Mouse (Mus musculus): Measurements from ENCODE around the gene Arrdc5. TPM values are rescaled to one million over a fixed set of nuclear protein-coding genes. Genes with fewer than 3 reads are reported as not detected.
A peak's percentile ranks its signal among the peaks of the same experiment; 100 is the strongest.
"Not testable (repeated sequence)": the region's sequence is repeated elsewhere in the genome, so short reads cannot be mapped to it uniquely, and the experiment has no call there.

Gene Arrdc5
- total RNA-seq, 2 experiments from 2014 or later: not detected

DNA sequence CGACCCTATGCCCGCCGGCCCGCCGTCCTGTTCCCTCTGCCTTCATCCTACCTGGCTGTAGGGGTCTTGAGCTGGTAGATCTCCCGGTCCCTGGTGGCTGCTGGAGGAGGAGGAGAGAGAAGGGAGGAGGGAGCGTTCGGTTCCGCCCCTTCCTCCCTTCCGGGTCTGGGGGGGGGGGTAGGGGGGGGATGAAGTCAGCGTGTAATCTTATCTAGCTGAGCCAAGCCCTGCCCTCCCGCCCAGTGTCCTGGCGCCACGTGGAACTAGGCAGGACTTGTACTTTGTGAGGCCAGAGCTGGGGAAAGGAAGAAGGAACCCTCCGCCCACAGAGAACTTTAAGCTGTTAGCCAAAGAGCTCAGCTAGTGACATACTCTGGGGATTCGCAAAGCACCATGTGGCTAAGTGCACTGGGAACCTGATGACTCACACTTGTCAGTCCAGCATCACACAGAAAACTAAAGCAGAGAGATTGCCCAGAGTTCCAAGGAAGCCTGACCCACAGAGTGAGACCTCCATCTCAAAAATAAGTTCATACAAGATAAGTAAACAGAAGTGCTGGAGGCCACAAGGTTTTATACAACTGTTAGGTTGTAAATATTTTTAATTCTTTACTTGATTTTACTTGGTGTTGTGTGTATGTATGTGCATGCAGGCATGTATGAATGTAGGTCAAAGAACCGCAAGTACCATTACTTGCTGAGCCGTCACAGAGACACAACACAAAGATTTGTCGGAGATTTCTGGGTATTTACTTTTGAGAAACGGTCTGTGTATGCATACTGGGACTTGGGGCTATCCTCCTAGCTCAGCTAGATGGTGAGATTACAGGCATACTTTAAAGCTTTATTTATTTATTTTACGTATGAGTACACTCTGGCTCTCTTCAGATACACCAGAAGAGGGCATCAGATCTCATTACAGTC lies 23.2 kb downstream of the Arrdc5 start, which contains the start of gene Ticam1:
Gene Ticam1 (minus strand): TSS at position 144 of the 924 bp plus-strand sequence.
- peak; percentile 93 for DNase-seq

DNA sequence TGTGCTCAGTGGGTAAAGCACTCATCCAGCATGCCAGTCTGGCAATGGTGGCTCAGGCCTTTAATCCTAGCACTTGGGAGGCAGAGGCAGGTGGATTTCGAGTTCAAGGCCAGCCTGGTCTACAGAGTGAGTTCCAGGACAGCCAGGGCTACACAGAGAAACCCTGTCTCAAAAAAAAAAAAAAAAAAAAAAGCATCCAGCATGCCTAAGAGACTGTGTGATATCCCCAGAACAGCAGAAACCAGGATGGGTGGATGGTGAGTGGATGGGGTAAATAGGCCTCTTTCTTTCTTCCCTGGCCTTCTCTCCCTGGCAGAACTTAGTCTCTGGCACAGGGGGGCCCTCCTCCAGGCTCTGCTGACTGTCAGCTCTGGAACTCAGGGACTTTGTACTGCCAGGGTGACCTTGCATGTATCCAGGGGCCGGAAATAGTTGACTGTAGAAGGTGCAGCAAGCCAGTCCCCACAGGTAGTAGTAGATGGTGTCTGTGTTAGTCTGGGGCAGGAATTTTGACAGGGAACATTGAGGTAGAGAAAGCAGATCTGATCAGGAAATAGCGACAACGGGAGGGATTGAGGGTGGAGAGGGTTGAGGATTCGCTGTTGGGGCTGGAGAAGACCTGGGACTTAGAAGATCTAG lies 24.1 kb downstream of the Arrdc5 start:
- peak; percentile 43 for DNase-seq

DNA sequence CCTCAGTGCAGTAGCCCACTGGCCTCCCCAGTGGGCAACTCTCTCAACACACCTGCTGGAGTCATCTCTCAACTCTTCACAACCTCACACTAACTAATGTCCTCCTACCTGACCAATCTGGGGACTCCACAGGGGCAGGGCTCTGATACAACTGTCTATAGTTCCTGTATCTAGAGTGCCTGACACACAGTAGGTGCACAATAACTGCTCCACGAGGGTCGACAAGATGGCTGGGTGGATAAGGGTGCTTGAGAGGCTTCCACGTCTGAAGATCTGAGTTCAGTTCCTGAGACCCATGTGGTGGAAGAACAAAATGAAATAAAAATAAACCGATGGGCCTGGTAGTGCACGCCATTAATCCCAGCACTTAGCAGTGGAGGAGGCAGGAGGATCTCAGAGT lies 26.1 kb downstream of the Arrdc5 start:
- no peak for DNase-seq

DNA sequence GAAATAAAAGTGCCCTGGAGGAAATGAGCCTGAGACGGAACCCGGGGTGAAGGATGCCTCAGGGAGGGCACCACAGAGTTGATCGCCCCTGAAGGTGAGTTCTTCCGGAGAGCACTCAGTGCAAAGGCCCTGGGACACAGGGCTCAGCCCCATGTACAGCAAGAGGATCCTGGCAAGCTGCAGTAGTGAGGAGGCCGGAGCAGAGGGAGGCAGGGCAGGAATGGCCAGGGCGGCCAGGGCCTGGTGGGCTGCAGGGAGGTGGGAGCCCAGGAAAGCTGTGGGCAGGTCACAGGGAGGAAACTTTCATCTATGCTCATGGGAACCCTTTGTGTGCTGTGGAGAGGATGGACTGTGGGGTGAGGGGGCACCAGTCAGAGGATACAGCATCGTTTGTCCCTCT lies 26.6 kb downstream of the Arrdc5 start:
- DNase-seq: no peak

- peak; percentile 8 for DNase-seq
Measured at GRCm38 (mm10) chr17:56272644-56273043, 27.4 kb downstream of the Arrdc5 start.

GRCm38 (mm10) chr17:56271609-56272253 lies 28.4 kb downstream of the Arrdc5 start:
- DNase-seq: peak; percentile 9

GRCm38 (mm10) chr17:56269741-56270140 lies 30.3 kb downstream of the Arrdc5 start:
- DNase-seq: peak; percentile 7

DNA sequence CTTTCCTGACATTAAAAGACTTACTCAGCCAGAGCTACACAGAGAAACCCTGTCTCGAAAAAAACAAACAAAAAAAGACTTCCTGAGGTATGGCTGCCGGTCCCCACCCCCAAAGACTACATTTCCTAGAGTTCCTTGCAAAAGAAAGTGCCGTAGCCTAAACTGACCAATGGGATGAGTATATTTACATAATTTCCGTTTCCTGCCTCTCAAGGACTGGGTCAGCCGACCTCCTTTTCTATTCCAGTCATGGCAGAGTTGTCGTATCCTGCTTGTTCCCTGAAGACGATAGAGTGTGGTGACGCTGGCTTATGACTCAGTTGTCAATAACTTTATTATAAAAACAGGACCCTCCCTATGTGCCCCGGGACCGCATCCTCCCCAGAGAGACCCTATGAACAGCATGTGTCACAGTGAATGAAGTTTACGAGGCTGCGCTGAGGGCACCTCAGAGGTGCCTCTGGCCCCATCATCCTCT lies 30.9 kb downstream of the Arrdc5 start:
- DNase-seq: peak; percentile 68

DNA sequence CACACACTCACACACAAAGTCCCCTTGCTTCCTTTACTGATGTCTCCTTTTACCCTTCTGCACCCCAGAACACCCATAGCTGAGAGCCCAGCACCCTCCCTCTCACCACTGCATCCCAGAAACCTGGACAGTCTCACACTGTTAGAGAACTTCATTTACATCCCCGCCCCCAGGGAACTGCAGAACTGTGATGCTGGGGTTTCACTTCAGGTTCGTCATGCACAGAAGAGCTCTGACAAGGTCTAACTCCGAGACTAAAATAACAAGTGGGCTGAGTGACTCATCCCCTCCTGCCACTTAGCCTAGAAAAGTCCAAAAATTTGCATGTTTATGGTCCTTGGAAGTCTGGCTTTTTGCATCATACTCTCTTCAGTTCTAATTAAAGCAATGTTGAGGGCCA lies 33.8 kb downstream of the Arrdc5 start:
- DNase-seq: peak; percentile 13

- DNase-seq: no peak
Measured at GRCm38 (mm10) chr17:56265869-56266268, 34.2 kb downstream of the Arrdc5 start.

DNA sequence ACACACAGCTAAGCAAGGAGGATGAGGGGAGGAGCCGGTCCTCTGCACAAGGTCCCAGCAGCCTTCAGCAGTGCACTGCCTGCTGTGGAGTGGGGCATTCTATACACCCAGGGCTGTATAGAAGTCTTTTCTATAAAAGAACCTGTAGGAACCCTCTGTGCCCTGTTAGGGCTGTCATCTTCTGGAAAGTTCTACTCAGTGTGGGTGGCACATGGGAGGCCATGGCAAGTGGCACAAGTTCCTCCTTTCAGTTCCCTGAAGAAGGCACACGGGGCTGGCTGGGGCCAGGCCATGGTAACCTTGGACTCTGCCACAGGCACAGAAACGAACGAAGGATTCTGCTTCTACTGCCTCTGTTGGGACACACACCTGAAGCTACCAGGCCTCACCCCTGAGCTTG lies 35.1 kb downstream of the Arrdc5 start:
- peak; percentile 5 for DNase-seq

GRCm38 (mm10) chr17:56264020-56264419 lies 36.1 kb downstream of the Arrdc5 start:
- DNase-seq: peak; percentile 87

DNA sequence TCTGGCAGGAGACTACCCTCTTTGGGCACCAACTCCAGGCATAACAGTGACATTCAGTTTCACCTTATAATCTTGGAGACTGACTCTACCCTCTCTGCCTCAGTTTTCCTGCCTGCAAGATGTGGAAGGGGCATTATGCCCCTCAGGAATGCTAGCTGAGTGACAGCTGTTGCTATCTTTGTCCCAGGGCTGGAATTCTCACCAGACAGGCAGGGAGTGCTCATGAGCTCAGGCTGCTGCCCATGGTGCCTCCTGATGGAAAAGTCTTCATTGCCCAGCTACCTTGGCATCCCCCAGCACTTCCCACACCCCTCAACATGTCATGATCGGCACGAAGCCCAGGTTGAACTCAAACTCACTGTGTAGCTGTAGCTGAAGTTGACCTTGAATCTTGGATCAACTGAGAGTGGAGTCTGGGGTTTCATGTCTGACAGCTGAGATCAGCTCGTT lies 37.4 kb downstream of the Arrdc5 start:
- peak; percentile 78 for DNase-seq

DNA sequence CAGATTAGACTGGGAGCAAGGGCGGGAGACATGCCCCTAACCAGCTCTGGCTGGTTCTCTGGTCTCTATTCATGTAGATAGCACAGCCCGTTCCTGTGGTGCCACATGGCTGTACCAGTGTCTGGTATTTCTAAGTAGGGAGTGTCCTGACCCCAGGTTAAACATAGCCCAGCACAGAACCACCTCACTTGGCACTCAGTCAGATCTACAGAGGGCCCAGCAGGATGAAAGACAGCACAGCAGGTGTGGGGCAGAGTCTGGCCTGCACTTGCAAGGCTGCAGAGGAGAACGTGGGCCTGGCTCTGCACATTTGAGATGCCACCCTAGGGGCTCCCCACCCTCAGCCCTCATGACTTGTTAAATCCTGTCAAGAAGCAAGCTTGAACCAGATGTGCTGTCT lies 38.9 kb downstream of the Arrdc5 start:
- DNase-seq: peak; percentile 60

GRCm38 (mm10) chr17:56259301-56260037 lies 40.6 kb downstream of the Arrdc5 start:
- peak; percentile 5 for DNase-seq

GRCm38 (mm10) chr17:56258812-56259211 lies 41.3 kb downstream of the Arrdc5 start:
- DNase-seq: not testable (repeated sequence)

DNA sequence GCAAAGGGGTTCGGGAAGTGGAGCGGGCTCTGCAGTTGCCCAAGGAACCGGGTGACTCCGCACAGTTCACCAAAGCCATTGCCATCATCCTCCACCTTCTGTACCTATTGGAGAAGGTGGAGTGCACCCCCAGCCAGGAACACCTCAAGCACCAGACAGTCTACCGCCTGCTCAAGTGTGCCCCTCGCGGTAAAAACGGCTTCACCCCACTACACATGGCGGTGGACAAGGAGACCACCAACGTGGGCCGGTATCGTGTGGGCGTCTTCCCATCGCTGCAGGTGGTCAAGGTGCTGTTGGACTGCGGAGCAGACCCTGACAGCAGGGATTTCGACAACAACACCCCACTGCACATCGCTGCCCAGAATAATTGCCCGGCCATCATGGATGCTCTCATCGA lies 41.8 kb downstream of the Arrdc5 start:
- peak; percentile 9 for DNase-seq

DNA sequence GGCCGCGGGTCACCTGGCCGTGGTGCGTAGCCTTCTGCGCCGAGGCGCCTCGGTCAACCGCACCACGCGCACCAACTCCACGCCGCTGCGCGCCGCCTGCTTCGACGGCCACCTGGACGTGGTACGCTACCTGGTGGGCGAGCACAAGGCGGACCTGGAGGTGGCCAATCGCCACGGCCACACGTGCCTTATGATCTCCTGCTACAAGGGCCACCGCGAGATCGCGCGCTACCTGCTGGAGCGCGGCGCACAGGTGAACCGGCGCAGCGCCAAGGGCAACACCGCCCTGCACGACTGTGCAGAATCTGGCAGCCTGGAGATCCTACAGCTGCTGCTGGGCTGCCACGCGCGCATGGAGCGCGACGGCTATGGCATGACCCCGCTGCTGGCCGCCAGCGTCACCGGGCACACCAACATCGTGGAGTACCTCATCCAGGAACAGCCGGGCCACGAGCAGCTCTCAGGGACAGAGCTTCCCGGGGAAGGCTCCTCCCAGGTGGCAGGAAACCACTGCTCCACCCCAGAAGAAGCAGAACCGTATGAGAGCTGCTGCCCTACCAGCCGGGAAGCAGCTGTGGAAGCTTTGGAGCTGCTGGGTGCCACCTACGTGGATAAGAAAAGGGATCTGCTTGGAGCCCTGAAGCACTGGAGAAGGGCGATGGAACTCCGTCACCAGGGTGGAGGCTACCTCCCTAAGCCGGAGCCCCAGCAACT lies 42.7 kb downstream of the Arrdc5 start:
- DNase-seq: no peak

GRCm38 (mm10) chr17:56256239-56256881 lies 43.7 kb downstream of the Arrdc5 start, which contains the start of gene Fem1a:
Gene Fem1a, plus strand, starts transcription at chr17:56256810.
- peak; percentile 93 for DNase-seq

GRCm38 (mm10) chr17:56255863-56256238 lies 44.2 kb downstream of the Arrdc5 start:
- peak; percentile 99 for DNase-seq

DNA sequence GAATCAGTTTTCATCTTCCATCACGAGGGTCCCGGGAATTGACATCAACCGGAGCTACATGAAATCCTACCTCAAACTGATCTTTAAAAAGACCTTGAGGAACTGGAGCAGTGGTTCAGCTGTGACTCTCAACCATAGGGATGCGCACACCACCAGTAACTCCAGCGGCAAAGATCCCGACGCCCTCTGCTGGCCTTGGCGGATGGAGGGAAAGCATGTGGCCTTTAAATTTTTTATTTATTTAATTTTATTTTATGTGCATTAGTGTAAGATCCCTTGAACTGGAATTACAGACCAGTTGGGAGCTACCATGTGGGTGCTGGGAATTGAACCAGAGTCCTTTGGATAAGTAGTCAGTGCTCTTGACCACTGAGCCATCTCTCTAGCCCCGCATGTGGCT lies 44.7 kb downstream of the Arrdc5 start:
- peak; percentile 66 for DNase-seq

Measured in heart, postnatal 4 days (tissue).